Mouse (Mus musculus) thymus, adult 2 months (tissue): Measurements from ENCODE around the gene Mien1.

Experiments
- CTCF ChIP-seq: fragments of 200-500 bp; IDR thresholded peaks from 2 replicates; pipeline ENCODE4 v1.5.1; 2012; ENCODE audit warnings: mild to moderate bottlenecking, control low read depth, low read length, moderate library complexity, borderline replicate concordance; ENCODE audit not compliant: control insufficient read depth, poor library complexity, insufficient read depth; ENCODE audit errors: extremely low read depth
- POLR2A ChIP-seq: fragments of 200-500 bp; IDR thresholded peaks from 2 replicates; pipeline ENCODE4 v1.6.1; 2012; ENCODE audit warnings: mild to moderate bottlenecking, low read length, control low read depth, moderate library complexity; ENCODE audit not compliant: control insufficient read depth, poor library complexity, insufficient read depth; ENCODE audit errors: extremely low read depth

GRCm38 (mm10) chr11:98418273-98418672 lies 20.5 kb downstream of the Mien1 start:
- TF ChIP-seq CTCF (no peak), POLR2A (no peak)
